Mouse (Mus musculus) embryonic fibroblast, embryonic 13.5 days (primary cell): ENCODE data around the gene Gramd1c. TPM values are rescaled to one million over a fixed set of nuclear protein-coding genes. Genes with fewer than 3 reads are reported as not detected.

ENCODE experiments used
- H3K27ac ChIP-seq: 2 replicates; pipeline ENCODE4 v1.5.1; 2012; ENCODE audit warnings: low read length, control low read depth, inconsistent platforms; ENCODE audit not compliant: insufficient read depth
- H3K4me1 ChIP-seq: 2 replicates; pipeline ENCODE4 v1.6.1; 2011; ENCODE audit warnings: low read length; ENCODE audit not compliant: control insufficient read depth, insufficient read depth
- H3K4me3 ChIP-seq: 2 replicates; pipeline ENCODE4 v1.5.1; 2011; ENCODE audit warnings: mild to moderate bottlenecking, control low read depth, low read length; ENCODE audit not compliant: insufficient read depth
- CTCF ChIP-seq: IDR thresholded peaks from 2 replicates; pipeline ENCODE4 v1.5.1; 2011; ENCODE audit warnings: mild to moderate bottlenecking, control low read depth, low read length, moderate library complexity, borderline replicate concordance; ENCODE audit not compliant: insufficient read depth
- POLR2A ChIP-seq: IDR thresholded peaks from 2 replicates; pipeline ENCODE4 v1.6.1; 2011; ENCODE audit warnings: low read depth, mild to moderate bottlenecking, control low read depth, low read length, moderate library complexity
- polyA plus RNA-seq: library from polyadenylated mRNA; stranded (reverse); fragments of >200 nt; gene quantifications from 2 replicates; pipeline ENCODE4 v1.2.4, GENCODE M21; 2011; ENCODE audit warnings: low read depth; ENCODE audit not compliant: missing spikeins, insufficient read length

The Gramd1c gene
- polyA plus RNA-seq, 1 experiment = 6.0 TPM

DNA sequence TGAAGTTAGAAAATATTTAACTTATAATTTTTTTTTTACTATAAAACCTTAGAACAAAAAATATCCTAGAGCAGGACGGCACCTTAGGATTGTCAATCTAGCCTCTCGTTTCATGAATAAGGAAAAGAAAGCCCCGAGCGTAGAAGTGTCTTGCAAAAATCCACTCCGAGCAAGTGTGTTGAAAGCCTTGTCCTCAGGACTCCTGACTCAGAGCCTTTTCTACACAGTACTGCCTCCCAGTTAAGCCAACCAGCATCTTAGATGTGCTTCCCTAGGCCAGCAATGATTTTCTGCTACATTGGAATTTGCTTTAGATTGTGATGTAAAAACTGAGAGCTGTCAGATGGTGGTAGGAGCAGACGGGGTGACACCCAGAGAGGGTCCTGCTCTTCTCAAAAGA is 130.1 kb downstream of the Gramd1c start:
- H3K4me1 ChIP-seq = no peaks in the 10 kb centered on the region
- TF ChIP-seq POLR2A = no peak
- TF ChIP-seq CTCF = no peak
- H3K27ac ChIP-seq = no peak overlapping the region
- H3K4me3 ChIP-seq = no peak overlapping the region

DNA sequence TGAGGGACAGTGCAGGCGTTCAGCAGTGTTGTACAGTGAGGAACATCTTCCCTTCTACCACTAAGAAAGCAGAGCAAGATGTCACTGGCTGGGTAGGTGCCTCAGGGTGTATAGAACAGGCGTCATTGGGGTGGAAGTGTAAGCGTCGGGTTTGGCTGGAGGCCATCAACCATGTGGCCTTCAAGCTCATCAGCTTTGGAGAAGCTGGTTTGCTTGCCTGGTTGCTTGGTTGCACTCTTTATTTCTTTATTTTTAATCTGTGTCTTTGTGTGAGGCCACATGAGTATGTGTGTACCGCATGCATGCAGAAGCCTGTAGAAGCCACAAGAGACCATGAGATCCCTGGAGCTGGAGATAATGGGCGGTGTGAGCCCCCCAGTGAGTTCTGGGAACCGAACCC is 130.8 kb downstream of the Gramd1c start:
- no peak for TF ChIP-seq CTCF
- no peak for TF ChIP-seq POLR2A
- no peak overlapping the region for H3K4me3 ChIP-seq
- no peaks in the 10 kb centered on the region for H3K4me1 ChIP-seq
- no peak overlapping the region for H3K27ac ChIP-seq

DNA sequence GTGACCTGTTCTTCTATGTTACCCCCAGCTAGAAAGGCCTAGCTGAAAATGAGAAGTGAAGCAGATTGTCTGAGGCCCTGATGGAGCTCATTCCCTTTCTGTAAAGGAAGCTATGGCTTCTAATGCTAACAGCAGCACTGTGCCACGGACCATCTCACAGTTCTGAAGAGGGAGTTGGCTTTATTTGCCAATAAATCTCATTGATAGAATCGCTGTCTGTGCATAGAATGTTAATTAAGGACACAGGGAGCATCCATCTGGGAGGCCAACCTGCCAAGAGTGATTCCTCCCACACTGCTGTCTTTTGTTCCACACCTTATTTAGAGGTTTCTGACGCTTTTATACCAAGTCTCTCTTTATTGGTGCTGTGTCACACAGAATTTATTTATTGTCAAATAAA is 131.6 kb downstream of the Gramd1c start:
- TF ChIP-seq POLR2A (no peak), CTCF (no peak)
- H3K4me1 ChIP-seq = no peaks in the 10 kb centered on the region
- H3K27ac ChIP-seq = no peak overlapping the region
- H3K4me3 ChIP-seq = no peak overlapping the region

DNA sequence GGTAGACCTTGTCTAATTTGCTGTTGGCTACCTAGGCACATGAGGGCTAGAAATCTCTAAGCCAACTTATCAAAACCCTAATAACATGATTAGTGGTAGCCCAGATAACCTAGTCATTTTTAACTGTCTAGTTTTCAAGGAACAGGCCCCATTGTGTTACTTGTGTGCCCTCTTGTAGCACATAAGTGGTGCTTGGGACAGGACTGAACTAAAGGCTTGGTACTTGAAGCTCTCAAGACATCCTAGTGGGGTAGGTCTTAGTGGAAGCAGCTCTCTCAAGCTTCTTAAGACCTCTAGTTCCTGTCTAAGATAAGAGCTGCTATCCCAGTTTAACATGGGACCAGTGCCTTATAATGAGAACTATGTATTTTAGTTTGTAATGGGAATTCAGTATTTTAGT is 132.6 kb downstream of the Gramd1c start:
- TF ChIP-seq POLR2A (no peak), CTCF (no peak)

More for the DNA sequence above, 132.6 kb downstream of the Gramd1c start:
- Histone ChIP-seq H3K4me3 (no peak overlapping the region), H3K4me1 (no peaks in the 10 kb centered on the region), H3K27ac (no peak overlapping the region)

Other genes with a start within 250 kb of the Gramd1c start
- gene Ccdc191, start 173.5 kb downstream of the Gramd1c start, polyA plus RNA-seq = 4.3 and 7.1 TPM in 2 replicates
- 24.0 and 24.8 TPM in 2 replicates for gene Qtrt2, start 136.5 kb downstream of the Gramd1c start, polyA plus RNA-seq
- not detected in 2 replicates for gene Zdhhc23, start 83.6 kb downstream of the Gramd1c start, polyA plus RNA-seq
- gene Atp6v1a, start 76.4 kb upstream of the Gramd1c start, polyA plus RNA-seq = 82.2 and 95.8 TPM in 2 replicates
- gene Naa50, start 76.5 kb upstream of the Gramd1c start, polyA plus RNA-seq = 88.7 and 110 TPM in 2 replicates
- 15.4 and 15.8 TPM in 2 replicates for gene Usf3, start 109.9 kb upstream of the Gramd1c start, polyA plus RNA-seq